Mouse (Mus musculus): Measurements from ENCODE around the gene Ccl5.
"Not testable (repeated sequence)": the region's sequence is repeated elsewhere in the genome, so short reads cannot be mapped to it uniquely, and the experiment has no call there.

Ccl5 gene

GRCm38 (mm10) chr11:83530360-83530759 lies at the start of gene Ccl5:
Gene Ccl5, minus strand, starts transcription at chr11:83530518.
- no peak for DNase-seq (ENCODE audit: low read depth)

- no peak for DNase-seq (ENCODE audit: low read depth)
Observed at GRCm38 (mm10) chr11:83578999-83579398, 48.7 kb upstream of the Ccl5 start.

GRCm38 (mm10) chr11:83578186-83578760 lies 48.0 kb upstream of the Ccl5 start, which contains the start of gene Ccl9:
Gene Ccl9, minus strand, starts transcription at chr11:83578636.
- no peak for DNase-seq (ENCODE audit: low read depth)

- no peak for DNase-seq (ENCODE audit: low read depth)
Observed at GRCm38 (mm10) chr11:83576927-83577555, 46.7 kb upstream of the Ccl5 start.

GRCm38 (mm10) chr11:83572834-83573233 lies 42.5 kb upstream of the Ccl5 start:
- no peak for DNase-seq (ENCODE audit: low read depth)

- no peak for DNase-seq (ENCODE audit: low read depth)
Observed at GRCm38 (mm10) chr11:83572223-83572622, 41.9 kb upstream of the Ccl5 start.

GRCm38 (mm10) chr11:83570189-83570588 lies 39.9 kb upstream of the Ccl5 start:
- DNase-seq (ENCODE audit: low read depth), result no peak

GRCm38 (mm10) chr11:83569249-83569648 lies 38.9 kb upstream of the Ccl5 start:
- no peak for DNase-seq (ENCODE audit: low read depth)

GRCm38 (mm10) chr11:83568786-83569185 lies 38.5 kb upstream of the Ccl5 start:
- DNase-seq (ENCODE audit: low read depth), result no peak

GRCm38 (mm10) chr11:83568061-83568460 lies 37.7 kb upstream of the Ccl5 start:
- DNase-seq (ENCODE audit: low read depth), result no peak

GRCm38 (mm10) chr11:83567311-83567710 lies 37.0 kb upstream of the Ccl5 start:
- DNase-seq (ENCODE audit: low read depth), result no peak

- DNase-seq (ENCODE audit: low read depth), result no peak
Observed at GRCm38 (mm10) chr11:83566617-83567016, 36.3 kb upstream of the Ccl5 start.

- DNase-seq (ENCODE audit: low read depth), result peak; percentile 90
Observed at GRCm38 (mm10) chr11:83563754-83564153, 33.4 kb upstream of the Ccl5 start.

GRCm38 (mm10) chr11:83562311-83562887 lies 32.1 kb upstream of the Ccl5 start:
- no peak for DNase-seq (ENCODE audit: low read depth)

GRCm38 (mm10) chr11:83560405-83560804 lies 30.1 kb upstream of the Ccl5 start:
- no peak for DNase-seq (ENCODE audit: low read depth)

- DNase-seq (ENCODE audit: low read depth), result no peak
Observed at GRCm38 (mm10) chr11:83557074-83557473, 26.8 kb upstream of the Ccl5 start.

GRCm38 (mm10) chr11:83556085-83556781 lies 25.9 kb upstream of the Ccl5 start:
- DNase-seq (ENCODE audit: low read depth), result peak; percentile 56

- no peak for DNase-seq (ENCODE audit: low read depth)
Observed at GRCm38 (mm10) chr11:83551668-83552067, 21.4 kb upstream of the Ccl5 start.

GRCm38 (mm10) chr11:83551037-83551436 lies 20.7 kb upstream of the Ccl5 start:
- not testable (repeated sequence) for DNase-seq (ENCODE audit: low read depth)

GRCm38 (mm10) chr11:83550186-83550632 lies 19.9 kb upstream of the Ccl5 start:
- DNase-seq (ENCODE audit: low read depth), result no peak

- DNase-seq (ENCODE audit: low read depth), result no peak
Observed at GRCm38 (mm10) chr11:83544214-83544613, 13.9 kb upstream of the Ccl5 start.

- no peak for DNase-seq (ENCODE audit: low read depth)
Observed at GRCm38 (mm10) chr11:83541415-83541814, 11.1 kb upstream of the Ccl5 start.

- DNase-seq (ENCODE audit: low read depth), result no peak
Observed at GRCm38 (mm10) chr11:83540931-83541330, 10.6 kb upstream of the Ccl5 start.

Data from fibroblast of lung, adult 2 months (primary cell).